Mouse (Mus musculus) neural tube, embryonic 10.5 days (tissue): ENCODE measurements around the gene Slc7a5.

Source experiments
- DNase-seq: peaks from one replicate; pipeline ENCODE4 v3.0.0-alpha.2; 2017; ENCODE audit warnings: low spot score; ENCODE audit errors: extremely low spot score

Gene Slc7a5

DNA sequence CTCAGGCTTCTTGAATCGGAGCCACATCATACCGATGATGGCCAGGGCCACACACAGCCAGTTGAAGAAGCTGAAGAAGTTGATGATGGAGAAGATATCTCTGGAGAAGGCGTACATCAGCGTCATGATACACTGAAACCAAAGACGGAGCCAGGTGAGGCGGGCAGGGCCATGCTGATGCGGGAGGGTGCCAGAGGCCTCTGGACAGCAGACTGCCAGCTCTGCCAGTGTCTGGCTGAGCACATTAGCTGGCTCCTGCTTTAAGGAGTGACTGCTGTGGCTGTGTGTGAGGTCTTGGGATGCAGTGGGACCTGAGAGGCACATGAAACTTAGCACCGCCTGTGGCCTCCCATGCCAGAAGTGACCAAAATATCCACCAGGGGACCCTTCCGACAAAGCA, 22.5 kb downstream of the Slc7a5 start:
- no peak for DNase-seq

DNA sequence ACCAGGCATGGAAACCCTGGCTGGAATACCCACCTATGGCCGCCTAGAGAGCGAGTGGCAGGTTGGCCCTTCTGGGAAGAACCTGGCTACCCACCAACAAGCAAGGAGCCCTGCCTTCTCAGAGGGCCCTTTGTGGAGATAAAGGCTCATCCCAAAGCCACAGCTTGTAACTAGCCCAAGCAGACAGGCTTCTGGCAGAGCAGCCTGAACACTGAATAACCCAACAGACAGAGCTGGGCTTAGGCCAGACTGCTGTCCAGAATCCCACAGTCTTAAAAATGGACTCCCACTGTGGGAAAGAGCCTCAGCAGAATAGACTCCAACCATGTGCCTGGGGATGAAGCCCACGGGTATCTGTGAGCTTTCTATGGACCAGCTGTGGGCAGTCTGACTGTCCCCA, 23.3 kb downstream of the Slc7a5 start:
- no peak for DNase-seq

DNA sequence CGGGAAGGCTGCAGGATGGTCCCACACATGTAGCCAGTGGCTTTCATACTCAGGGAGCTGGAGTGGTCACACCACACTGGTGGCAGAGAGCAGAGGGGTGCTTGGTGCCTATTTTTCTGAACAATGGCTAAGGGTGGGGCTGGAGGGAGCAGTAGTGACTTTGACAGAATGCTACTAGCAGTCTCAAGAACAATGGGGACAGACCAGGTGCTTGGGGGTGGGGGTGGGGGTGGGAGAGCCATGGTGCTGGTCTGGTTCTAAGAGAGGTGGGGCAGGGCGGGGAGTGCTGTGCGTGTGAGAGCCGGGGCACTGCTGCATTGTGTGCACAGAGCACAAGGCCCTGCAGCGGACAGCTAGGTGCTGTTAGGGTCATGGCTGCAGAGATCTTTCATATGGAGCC, 25.6 kb downstream of the Slc7a5 start:
- no peak for DNase-seq

DNA sequence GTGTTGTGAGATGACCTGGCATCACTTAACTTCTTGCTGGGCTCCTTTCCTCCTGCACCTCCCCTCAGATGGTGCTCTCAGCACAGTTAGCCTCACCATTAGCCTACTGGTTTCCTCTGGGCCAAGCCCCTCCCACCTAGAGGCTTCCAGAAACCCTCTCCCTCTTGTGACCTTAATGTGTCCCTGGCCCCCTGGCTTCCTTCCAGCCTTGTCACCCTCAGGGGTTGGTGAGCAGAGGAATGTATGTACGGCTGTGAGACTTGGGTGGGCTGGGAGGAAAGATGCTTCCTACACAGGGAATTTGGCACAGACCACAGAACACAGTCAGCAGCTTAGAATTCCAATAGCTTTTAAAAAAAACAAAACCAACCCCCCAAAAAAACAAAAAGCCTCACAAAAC, 26.7 kb downstream of the Slc7a5 start:
- DNase-seq, result no peak

DNA sequence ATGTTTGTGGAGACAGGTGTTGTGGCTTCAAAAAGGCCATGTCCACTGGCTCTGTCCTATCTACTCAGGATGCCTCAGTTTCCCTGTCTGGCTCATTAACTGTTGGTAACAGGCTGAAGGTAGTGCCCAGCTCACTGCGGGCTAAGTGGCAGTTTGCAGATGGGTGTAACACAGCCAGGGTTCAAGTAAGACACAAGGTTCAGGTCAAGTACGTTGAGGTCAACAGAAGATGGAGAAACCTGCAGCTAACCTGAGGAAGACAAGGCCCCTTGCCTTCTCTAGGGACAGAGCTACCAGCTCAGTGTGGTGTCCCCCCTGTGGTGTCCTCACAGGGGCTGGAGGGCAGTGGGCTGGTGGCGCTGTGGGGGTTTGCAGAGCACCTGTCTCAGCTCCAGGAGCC, 27.8 kb downstream of the Slc7a5 start:
- DNase-seq, result no peak

DNA sequence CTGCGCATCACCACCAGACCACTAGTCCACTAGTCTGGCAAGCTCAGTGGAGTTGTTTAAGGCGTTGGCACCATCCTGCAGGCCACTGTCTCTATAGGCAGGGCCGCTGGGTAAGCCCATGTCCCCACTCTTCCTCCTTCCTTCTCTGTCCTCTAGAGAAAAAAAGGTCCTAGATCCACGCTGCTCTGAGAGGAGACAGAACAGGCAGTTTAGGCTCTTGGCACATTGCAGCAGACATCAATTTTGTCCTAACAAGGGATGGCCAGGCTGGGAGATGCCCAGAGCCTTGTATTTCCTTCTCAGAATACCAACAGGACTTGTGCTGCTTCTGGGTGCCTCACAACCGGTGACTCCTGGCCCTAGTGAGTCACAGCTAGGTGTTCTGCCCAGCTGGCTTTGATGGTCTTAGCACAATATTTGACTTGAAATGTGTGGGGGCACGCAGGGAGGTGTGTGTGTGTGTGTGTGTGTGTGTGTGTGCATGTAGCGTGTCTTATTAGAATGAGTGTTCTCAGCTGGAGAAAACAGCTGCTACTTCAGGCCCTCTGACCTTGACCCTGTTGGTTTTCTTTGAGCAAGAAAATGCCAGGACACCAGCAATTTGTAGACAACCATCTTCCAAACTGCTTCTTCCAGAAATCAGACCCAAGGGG, 29.5 kb downstream of the Slc7a5 start:
- no peak for DNase-seq

DNA sequence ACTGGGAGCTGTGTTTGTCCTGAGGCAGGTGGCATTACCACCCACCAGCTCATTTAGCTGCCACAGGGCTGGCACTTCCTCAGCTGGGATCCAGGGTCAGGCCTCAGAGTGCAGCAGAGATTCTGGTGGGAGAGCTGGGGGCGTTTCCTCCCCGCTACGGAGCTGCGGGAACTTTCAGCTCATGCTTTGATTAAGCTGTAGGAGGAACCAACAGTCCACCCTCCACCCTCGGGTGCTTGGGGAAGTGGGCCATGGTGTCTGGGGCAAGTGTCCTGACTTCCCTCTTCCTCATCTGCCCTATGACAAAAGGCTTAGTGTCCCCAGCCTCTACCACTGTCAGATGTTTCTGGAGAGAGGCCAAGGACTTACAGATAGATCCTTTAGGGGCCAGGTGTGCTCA, 30.3 kb downstream of the Slc7a5 start:
- DNase-seq, result no peak

DNA sequence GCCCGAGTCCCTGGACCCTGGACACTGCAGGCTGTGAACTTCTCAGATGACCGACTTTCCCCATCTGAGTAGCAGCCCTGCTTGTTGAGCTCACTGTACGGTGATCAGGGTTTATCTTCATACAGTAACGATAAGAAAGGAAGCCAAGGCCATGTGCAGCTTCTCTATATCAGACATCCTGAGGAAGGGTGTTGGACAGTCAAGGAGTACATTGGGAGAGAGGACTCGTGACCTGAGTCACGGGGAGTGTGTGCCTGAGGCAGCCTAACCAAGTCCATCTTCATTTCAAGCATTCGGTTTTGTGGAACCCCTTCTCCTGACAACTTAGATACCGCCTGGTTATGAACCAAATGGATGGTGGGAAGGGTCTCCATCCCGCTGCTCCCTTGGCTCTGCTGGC, 32.0 kb downstream of the Slc7a5 start:
- DNase-seq, result no peak

DNA sequence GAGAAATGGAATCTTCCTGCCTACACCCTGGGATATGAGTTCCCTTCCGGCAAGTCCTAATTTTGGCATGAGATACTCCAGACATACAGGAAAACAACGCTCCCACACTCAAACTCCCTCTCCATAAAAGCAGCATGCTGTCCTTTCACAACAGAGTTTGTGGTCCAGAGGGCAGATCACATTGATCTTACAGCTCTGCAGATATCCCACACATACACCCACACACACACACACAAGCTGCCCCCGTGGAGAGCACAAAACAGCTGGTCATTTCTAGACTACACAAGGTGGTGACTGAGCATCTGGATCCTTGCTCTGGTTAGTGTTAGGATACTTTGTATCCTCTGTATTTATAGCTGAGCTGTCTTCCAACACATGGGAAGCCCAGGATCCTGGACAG, 32.4 kb downstream of the Slc7a5 start:
- no peak for DNase-seq

DNA sequence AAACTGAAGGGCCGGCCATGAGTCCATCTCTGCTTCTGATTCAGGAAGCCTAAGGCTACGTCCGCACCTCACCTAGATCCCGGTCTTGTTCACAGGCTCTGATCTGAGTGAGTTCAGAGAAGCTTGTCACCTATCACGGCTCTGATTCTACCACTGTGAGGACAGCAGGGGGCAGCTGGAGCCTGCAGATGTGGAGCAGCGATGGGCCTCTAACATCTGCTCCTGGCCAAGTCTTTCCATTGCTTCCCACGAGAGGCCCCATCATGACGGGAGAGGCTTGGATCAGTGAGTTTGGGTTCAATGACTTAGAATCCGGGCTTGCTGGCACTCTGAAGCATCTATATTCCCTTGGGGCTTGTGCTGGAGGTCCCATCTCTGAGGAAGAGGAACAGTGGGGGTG, 33.5 kb downstream of the Slc7a5 start:
- DNase-seq, result peak; percentile 43

DNA sequence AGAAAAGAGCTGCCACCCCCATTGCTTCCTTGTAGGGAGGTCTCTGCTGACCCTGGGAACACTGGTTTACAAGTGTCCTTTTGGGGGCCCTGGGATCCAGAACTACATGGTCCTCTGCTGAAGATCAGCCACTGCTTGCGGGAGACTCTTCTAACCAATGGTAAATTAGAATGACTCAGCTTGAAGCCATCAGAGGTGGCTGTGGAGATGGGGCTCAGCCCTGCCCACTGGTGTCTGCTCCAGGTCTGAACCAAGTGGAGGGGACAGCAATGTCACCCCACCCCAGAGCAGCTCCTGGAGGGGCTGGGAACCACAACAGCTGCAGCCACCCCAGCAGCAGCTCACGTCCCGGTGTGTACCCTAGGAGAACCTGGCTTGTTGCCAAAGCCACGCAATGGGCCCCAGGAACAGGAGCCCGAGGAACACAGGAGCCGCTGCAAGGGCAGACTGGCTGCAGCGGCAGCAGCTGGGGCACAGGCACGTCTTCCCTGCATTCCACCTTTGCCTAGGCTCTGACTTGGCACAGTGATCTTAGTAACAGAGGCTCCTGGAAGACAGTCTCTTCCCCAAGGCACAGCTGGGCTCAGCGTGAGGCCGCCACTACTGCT, 35.6 kb downstream of the Slc7a5 start:
- DNase-seq, result no peak

DNA sequence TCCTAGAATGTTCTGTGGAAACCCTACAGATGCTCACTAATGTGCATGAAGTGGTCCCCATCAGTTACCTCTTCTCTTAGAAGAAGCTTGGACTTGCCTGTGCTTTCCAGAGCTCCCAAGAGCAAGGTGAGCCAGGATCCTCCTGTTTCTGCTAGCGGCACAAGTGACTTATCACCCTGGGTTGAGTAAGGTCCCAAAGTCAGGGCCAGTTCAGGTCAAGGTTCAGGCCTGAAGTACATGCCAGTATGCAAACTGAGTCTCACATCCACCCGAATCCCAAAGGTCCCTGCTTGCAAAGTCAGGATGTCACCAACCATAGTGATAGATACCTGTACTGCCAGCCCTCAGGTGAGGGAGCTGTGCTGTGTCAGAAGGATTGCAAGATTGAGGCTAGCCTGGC, 37.3 kb downstream of the Slc7a5 start:
- no peak for DNase-seq

DNA sequence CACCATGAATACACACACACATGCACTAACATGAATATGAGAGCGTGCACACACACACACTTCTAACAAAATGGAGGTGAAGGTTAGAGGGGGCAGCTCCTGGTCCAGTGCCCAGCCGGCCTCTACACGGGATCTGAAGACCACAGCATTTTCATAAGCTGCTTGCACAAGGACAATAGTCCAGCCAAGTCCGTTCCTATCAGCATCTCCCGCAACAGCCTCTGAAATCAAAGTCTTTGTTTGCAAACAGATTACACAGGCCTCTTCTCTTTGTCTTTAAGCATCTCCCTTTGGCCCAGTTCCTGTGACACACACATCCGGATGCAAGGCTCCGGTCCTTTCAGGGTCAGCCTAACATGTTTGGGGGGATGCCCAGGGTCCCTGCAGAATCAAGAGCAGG, 38.6 kb downstream of the Slc7a5 start:
- DNase-seq, result no peak

DNA sequence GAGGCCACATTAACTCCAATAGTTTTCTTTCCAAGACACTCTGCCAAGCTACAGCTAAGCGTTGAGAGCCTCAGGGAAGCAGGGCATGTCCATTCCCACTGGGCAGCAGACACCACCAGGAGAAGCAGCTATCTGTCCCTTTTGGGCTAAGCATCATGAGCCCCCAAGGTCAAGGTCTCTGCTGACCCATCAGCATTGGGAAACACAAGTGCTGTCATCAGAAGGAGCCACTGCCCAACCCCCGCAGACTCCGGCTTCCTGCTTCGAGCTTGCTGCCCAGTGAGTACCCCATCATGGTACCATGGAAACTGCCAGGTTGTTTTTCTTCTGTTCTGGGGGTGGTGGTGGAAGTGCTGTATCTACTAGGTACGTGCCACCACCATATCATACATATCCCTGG, 39.3 kb downstream of the Slc7a5 start:
- no peak for DNase-seq

DNA sequence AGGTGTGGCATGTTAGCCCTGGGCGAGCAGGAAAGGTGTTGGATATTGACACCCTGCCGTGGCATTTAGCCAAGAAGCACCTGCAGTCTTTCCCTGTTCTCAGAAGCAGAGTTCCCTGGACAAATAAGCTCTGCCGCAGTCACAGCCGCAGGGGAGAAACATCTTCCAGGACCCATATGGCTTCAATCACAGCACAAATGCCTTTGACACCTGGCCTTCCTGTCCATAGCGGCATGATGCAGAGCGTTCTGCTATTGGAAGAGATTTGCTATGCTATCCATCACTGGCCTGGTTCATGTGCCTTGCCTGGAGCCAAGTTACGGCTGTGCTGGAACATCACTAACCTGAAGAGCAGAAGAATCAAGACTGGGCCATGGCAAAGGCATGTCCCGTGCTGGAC, 42.1 kb downstream of the Slc7a5 start:
- peak; percentile 53 for DNase-seq

DNA sequence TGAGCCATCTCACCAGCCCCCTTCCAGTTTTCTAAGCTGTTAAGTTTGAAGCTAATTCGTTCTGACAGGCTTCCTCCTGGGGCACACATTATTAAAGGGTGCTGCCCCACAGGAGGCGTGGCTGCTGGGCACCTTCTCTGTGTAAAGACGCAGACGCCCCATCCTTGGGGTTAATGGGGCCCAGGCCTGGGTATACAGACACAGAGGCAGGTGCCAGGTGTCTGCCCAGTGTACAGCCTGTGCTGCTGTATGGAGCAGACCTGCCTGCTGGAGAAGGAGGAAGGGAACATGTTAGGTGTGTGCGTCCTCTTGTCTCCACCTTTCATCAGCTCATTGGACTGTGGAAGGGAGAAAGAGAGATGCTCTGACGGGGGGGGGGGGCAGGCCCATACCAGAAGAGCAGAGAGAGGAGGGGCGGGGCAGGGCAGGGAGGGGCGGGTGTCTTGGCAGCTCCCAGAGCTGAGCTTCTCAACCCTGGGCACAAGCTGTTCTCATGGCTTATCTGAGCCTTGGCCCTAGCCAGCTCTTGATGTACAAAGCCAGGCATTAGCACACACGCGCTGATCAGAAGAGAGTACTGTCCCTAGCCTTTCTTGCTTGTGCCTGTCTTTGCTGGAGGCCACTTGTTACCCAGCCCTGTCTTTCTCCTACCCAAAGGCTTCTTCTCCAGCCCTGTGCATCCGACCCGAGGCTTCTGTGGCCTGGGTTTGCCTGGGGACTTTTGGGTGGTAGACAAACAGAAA, 45.5 kb downstream of the Slc7a5 start:
- DNase-seq, result no peak

DNA sequence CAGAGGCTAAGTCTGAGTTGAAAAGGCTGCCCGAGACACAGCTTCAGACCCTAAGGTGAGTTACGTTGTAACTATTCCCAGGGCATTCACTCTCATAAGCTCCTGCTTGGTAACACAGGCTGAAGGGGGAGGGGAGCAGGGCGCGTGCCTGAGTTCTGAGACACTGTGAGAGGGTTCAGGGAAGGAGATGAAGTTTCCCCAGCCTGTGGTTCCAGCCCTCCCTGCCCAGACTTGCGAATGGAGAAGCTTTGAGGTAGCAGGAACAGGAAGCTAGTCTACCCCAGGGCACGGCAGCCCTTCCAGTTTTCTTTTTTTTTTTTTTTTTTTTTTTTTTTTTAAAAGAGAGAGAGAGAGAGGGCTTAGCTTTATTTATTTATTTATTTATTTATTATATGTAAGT, 46.2 kb downstream of the Slc7a5 start:
- no peak for DNase-seq

DNA sequence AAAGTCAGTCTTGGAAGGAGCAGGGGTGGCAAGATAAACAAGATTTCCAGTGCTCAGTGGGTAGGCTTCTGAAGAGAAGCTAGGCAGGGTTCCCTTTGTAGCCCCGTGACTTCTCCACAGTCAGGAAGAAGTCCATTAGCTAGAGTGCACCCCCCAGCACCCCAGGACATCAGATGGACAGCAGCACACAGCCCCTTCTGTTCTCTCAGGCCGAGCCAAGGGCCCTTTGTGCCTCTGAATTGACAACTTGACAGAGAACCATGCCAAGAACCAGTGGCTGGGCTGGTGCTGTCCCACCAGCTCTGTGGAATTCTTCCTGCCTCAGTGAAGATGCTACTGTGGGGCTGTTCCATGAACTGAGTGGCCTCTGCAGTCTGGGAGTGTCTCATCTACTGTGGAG, 49.7 kb downstream of the Slc7a5 start:
- DNase-seq, result no peak

DNA sequence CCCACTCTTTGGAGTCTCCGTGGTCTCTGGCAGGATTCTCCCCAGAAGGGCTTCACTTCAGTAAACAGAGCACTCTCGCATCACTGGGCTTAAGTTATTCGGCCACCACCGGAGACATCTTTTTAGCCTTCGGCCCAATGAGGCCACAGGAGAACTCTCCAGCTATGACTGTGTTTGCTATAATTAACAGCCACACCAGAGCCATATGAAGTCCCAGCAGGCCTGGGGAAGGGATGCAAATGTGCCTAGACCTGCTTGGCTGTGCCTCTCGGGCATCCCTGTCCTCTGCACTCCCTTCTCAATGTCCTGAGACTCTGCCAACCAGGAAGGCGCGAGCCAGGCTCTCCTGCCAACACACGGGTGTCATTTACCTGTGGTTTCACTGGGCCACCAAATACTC, 50.2 kb downstream of the Slc7a5 start:
- no peak for DNase-seq

DNA sequence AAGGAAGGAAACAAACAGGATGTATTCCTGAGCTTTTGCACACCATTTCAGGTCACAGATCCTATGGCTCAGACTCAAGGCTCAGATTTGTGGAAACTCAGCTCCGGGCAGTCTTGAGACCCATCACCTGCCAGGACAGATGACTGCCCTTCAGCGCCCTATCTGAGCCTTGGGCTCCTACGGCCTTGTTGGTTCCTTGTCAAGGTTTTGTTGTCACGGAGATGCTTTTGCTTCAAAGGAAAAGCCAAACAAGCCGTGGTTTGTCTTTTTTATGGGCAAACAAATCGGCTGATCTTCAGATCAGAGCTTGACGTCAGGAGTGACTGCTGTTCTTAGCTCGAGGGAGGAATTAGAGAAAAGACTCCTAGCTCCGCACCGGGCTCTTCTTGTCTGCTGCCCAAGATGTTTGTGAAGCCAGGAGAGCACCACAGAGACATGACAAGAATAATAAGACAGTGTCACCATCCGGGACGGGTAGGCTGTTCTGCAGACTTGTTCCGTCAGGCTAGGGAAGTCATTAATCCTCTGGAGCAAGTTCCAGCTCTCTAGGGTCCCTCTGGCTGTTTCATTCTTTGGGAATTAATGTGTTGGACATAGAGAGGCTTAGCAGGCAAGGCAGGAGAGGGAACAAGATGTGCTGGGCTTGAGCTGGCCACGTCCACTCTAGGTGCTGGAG, 51.3 kb downstream of the Slc7a5 start:
- no peak for DNase-seq

DNA sequence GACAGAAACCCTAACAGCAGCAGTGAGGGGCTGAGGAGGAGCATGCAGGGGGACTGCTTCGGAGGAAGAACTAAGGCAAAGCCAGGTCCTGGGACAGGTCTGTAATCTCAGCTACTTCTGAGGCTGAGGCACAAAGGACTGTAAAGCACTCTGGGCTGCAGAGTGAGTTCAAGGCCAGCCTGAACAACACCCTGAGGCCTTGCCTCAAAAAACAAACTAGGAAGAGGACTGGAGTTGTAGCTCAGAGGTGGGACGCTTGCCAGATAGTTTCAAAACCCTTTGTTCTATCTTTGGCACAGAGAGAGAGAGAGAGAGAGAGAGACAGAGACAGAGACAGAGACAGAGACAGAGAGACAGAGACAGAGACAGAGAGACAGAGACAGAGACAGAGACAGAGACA, 53.9 kb downstream of the Slc7a5 start:
- DNase-seq, result no peak

DNA sequence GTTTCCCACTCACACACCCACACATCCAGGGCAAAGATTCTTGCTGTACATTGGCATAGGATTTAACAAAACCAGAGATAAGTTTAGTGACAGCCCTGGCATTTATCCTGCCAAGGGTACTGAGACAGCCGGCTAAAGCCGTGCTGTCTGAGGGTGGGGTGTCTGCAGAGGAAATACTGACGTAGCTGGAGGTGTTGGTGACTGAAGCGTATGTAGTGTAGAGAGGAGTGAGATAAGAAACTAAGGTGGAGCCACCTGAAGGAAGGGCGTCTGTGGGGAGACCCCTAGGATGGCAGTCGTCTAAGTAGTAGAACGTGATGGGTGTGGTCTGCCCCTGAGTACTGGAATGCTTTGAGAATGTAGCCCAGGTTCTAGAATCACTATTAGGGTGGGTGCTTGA, 55.0 kb downstream of the Slc7a5 start:
- no peak for DNase-seq
